Mouse (Mus musculus): ENCODE results near the gene Nme7. TPM values are rescaled to one million over a fixed set of nuclear protein-coding genes. Genes with fewer than 3 reads are reported as not detected.

Nme7 gene
- total and polyA plus RNA-seq, 2 experiments from 2014 or later = 17.6 to 25.8 TPM

- Histone ChIP-seq H3K27me3 (ENCODE audit: insufficient read depth, low read length) (no peaks in the 10 kb centered on the region), H3K4me2 (ENCODE audit: low read depth, low read length, poor library complexity, severe bottlenecking) (no peak overlapping the region), H3K4me3 (ENCODE audit: low read depth, low read length) (no peak overlapping the region), H3K9ac (replicated peaks; ENCODE audit: low read length, poor library complexity, severe bottlenecking) (no peak overlapping the region), H3K27ac (ENCODE audit: low read depth, low read length) (no peak overlapping the region), H3K4me1 (ENCODE audit: insufficient read depth, low read length) (no peaks in the 10 kb centered on the region), H3K36me3 (ENCODE audit: insufficient read depth, low read length) (peaks cover 16% of the 10 kb centered on the region), H3K9me3 (ENCODE audit: low read length) (no peaks in the 10 kb centered on the region)
- DNase-seq (ENCODE audit: low spot score) = no peak
- ATAC-seq (ENCODE audit: low FRiP score) = no peak
- no peak for TF ChIP-seq CTCF (IDR thresholded peaks at IDR 0.05)
- WGBS = 93% methylated on average over 11 of the region's 11 CpGs
Measured at GRCm38 (mm10) chr1:164332559-164332958, 28.6 kb downstream of the Nme7 start.

GRCm38 (mm10) chr1:164335435-164335834 is 31.5 kb downstream of the Nme7 start:
- WGBS = 98% methylated on average over 3 of the region's 3 CpGs
- ATAC-seq (ENCODE audit: low FRiP score) (no peak), DNase-seq (ENCODE audit: low spot score) (no peak)

GRCm38 (mm10) chr1:164335846-164336245 is 31.9 kb downstream of the Nme7 start:
- TF ChIP-seq CTCF (IDR thresholded peaks at IDR 0.05) = no peak
- no peaks in the 10 kb centered on the region for H3K27me3 ChIP-seq (ENCODE audit: insufficient read depth, low read length)
- ATAC-seq (ENCODE audit: low FRiP score) = no peak
- H3K4me2 ChIP-seq (ENCODE audit: low read depth, low read length, poor library complexity, severe bottlenecking) = no peak overlapping the region
- DNase-seq (ENCODE audit: low spot score) = no peak
- no peak overlapping the region for H3K4me3 ChIP-seq (ENCODE audit: low read depth, low read length)
- no peak overlapping the region for H3K9ac ChIP-seq (replicated peaks; ENCODE audit: low read length, poor library complexity, severe bottlenecking)
- no peaks in the 10 kb centered on the region for H3K9me3 ChIP-seq (ENCODE audit: low read length)
- H3K36me3 ChIP-seq (ENCODE audit: insufficient read depth, low read length) = peaks cover 11% of the 10 kb centered on the region
- H3K4me1 ChIP-seq (ENCODE audit: insufficient read depth, low read length) = no peaks in the 10 kb centered on the region
- 91% methylated on average over 4 of the region's 4 CpGs for WGBS
- no peak overlapping the region for H3K27ac ChIP-seq (ENCODE audit: low read depth, low read length)

More at GRCm38 (mm10) chr1:164335435-164335834, 31.5 kb downstream of the Nme7 start:
- Histone ChIP-seq H3K9me3 (ENCODE audit: low read length) (no peaks in the 10 kb centered on the region), H3K4me2 (ENCODE audit: low read depth, low read length, poor library complexity, severe bottlenecking) (no peak overlapping the region), H3K9ac (replicated peaks; ENCODE audit: low read length, poor library complexity, severe bottlenecking) (no peak overlapping the region), H3K36me3 (ENCODE audit: insufficient read depth, low read length) (peaks cover 11% of the 10 kb centered on the region), H3K27me3 (ENCODE audit: insufficient read depth, low read length) (no peaks in the 10 kb centered on the region), H3K4me1 (ENCODE audit: insufficient read depth, low read length) (no peaks in the 10 kb centered on the region), H3K4me3 (ENCODE audit: low read depth, low read length) (no peak overlapping the region), H3K27ac (ENCODE audit: low read depth, low read length) (no peak overlapping the region)
- no peak for TF ChIP-seq CTCF (IDR thresholded peaks at IDR 0.05)

- no peak overlapping the region for H3K4me2 ChIP-seq (ENCODE audit: low read depth, low read length, poor library complexity, severe bottlenecking)
- H3K27me3 ChIP-seq (ENCODE audit: insufficient read depth, low read length) = no peaks in the 10 kb centered on the region
- WGBS = 91% methylated on average over 3 of the region's 3 CpGs
- DNase-seq (ENCODE audit: low spot score) = no peak
- no peak overlapping the region for H3K9ac ChIP-seq (replicated peaks; ENCODE audit: low read length, poor library complexity, severe bottlenecking)
- no peak overlapping the region for H3K27ac ChIP-seq (ENCODE audit: low read depth, low read length)
- no peaks in the 10 kb centered on the region for H3K4me1 ChIP-seq (ENCODE audit: insufficient read depth, low read length)
- ATAC-seq (ENCODE audit: low FRiP score) = no peak
- H3K36me3 ChIP-seq (ENCODE audit: insufficient read depth, low read length) = peaks cover 10% of the 10 kb centered on the region; the same call in 1 of the 2 replicates
- peak; percentile 58 for TF ChIP-seq CTCF (IDR thresholded peaks at IDR 0.05)
- no peaks in the 10 kb centered on the region for H3K9me3 ChIP-seq (ENCODE audit: low read length)
- H3K4me3 ChIP-seq (ENCODE audit: low read depth, low read length) = no peak overlapping the region
Measured at GRCm38 (mm10) chr1:164342161-164342560, 38.2 kb downstream of the Nme7 start.

- no peak overlapping the region for H3K9ac ChIP-seq (replicated peaks; ENCODE audit: low read length, poor library complexity, severe bottlenecking)
Measured at GRCm38 (mm10) chr1:164353443-164353842, 49.5 kb downstream of the Nme7 start.

GRCm38 (mm10) chr1:164357995-164358394 is 54.1 kb downstream of the Nme7 start:
- Histone ChIP-seq H3K4me3 (ENCODE audit: low read depth, low read length) (no peak overlapping the region), H3K9ac (replicated peaks; ENCODE audit: low read length, poor library complexity, severe bottlenecking) (no peak overlapping the region), H3K4me2 (ENCODE audit: low read depth, low read length, poor library complexity, severe bottlenecking) (no peak overlapping the region), H3K27ac (ENCODE audit: low read depth, low read length) (no peak overlapping the region), H3K27me3 (ENCODE audit: insufficient read depth, low read length) (no peaks in the 10 kb centered on the region), H3K9me3 (ENCODE audit: low read length) (no peaks in the 10 kb centered on the region), H3K36me3 (ENCODE audit: insufficient read depth, low read length) (no peaks in the 10 kb centered on the region), H3K4me1 (ENCODE audit: insufficient read depth, low read length) (peaks cover 8% of the 10 kb centered on the region; the same call in 1 of the 2 replicates)
- ATAC-seq (ENCODE audit: low FRiP score) = no peak
- 55% methylated on average over 3 of the region's 3 CpGs for WGBS
- TF ChIP-seq CTCF (IDR thresholded peaks at IDR 0.05) = no peak
- no peak for DNase-seq (ENCODE audit: low spot score)

More at GRCm38 (mm10) chr1:164353443-164353842, 49.5 kb downstream of the Nme7 start:
- Histone ChIP-seq H3K4me1 (ENCODE audit: insufficient read depth, low read length) (no peaks in the 10 kb centered on the region), H3K27ac (ENCODE audit: low read depth, low read length) (no peak overlapping the region), H3K4me3 (ENCODE audit: low read depth, low read length) (no peak overlapping the region), H3K27me3 (ENCODE audit: insufficient read depth, low read length) (no peaks in the 10 kb centered on the region), H3K4me2 (ENCODE audit: low read depth, low read length, poor library complexity, severe bottlenecking) (no peak overlapping the region), H3K36me3 (ENCODE audit: insufficient read depth, low read length) (no peaks in the 10 kb centered on the region; the same call in 1 of the 2 replicates), H3K9me3 (ENCODE audit: low read length) (no peaks in the 10 kb centered on the region)
- no peak for ATAC-seq (ENCODE audit: low FRiP score)
- no peak for DNase-seq (ENCODE audit: low spot score)
- no peak for TF ChIP-seq CTCF (IDR thresholded peaks at IDR 0.05)
- 33% methylated on average over 3 of the region's 3 CpGs for WGBS

Measured in midbrain, postnatal 0 days (tissue).